Mouse (Mus musculus) ES-E14 (cell line): ENCODE measurements around the gene Mrpl30.

Experiments used
- CHD2 ChIP-seq: IDR thresholded peaks from 2 replicates; pipeline ENCODE4 v1.6.1; 2014; ENCODE audit warnings: mild to moderate bottlenecking, low read depth, low read length, inconsistent platforms
- HCFC1 ChIP-seq: IDR thresholded peaks from 2 replicates; pipeline ENCODE4 v1.6.1; 2012; ENCODE audit warnings: low read length, inconsistent platforms, borderline replicate concordance; ENCODE audit not compliant: insufficient read depth
- ZC3H11A ChIP-seq: IDR thresholded peaks from 2 replicates; pipeline ENCODE4 v1.6.1; 2012; ENCODE audit warnings: low read depth, mild to moderate bottlenecking, inconsistent platforms, low read length, borderline replicate concordance
- ZNF384 ChIP-seq: IDR thresholded peaks from 2 replicates; pipeline ENCODE4 v1.6.1; 2012; ENCODE audit warnings: low read depth, low read length, inconsistent platforms

DNA sequence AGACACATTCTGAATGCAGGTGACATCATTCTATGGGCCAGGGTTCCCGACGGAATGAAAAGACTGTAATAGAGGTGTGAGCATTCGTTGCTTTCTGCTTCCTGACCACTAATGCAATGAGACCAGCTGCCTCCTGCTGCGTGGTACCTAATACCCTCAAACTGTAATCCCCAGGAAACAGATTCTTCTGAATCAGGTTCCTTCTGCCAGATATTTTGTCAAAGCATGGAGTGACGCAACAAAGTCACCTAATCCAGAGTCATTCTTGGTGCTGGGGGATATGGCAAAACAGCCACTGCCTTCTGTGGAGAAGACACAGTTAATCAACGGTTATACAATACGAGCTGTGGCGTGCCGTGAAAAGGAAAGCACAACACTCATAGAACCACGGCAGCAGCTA lies 21.6 kb upstream of the Mrpl30 start:
- no peak for TF ChIP-seq HCFC1
- no peak for TF ChIP-seq CHD2
- no peak for TF ChIP-seq ZC3H11A
- TF ChIP-seq ZNF384, result no peak
